Mouse (Mus musculus) macrophage (primary cell): ENCODE results near the gene Gm14326. TPM values are rescaled to one million over a fixed set of nuclear protein-coding genes. Genes with fewer than 3 reads are reported as not detected.
"Not testable (repeated sequence)": the region's sequence is repeated elsewhere in the genome, so short reads cannot be mapped to it uniquely, and the experiment has no call there.

Source experiments
- H3K27ac ChIP-seq: fragments of 350-480 bp; formaldehyde crosslinking; 2 replicates; pipeline ENCODE4 v1.9.0; 2021
- H3K36me3 ChIP-seq: fragments of 350-480 bp; formaldehyde crosslinking; 2 replicates; pipeline ENCODE4 v1.9.0; 2021; ENCODE audit errors: inconsistent target
- H3K4me3 ChIP-seq: fragments of 350-480 bp; formaldehyde crosslinking; 2 replicates; pipeline ENCODE4 v1.9.0; 2021; ENCODE audit errors: inconsistent target
- H3K79me2 ChIP-seq: fragments of 350-480 bp; formaldehyde crosslinking; 2 replicates; pipeline ENCODE4 v1.9.0; 2021; ENCODE audit errors: inconsistent target
- WGBS: methylation state at CpG from one replicate; pipeline ENCODE4 v1.1.7; 2026; ENCODE audit warnings: inconsistent platforms; ENCODE audit not compliant: missing documents; 5-methylcytosine and 5-hydroxymethylcytosine counted together
- polyA plus RNA-seq: library from polyadenylated mRNA; stranded (reverse); fragments of 250-400 nt; gene quantifications from 3 replicates; pipeline ENCODE4 v1.2.4, GENCODE M21; 2018; ENCODE audit warnings: inconsistent platforms
- total RNA-seq, 78 experiments: library from RNA; depleted of rRNA; stranded (reverse); fragments of 250-400 nt; gene quantifications; 1 replicate in 9 of 78; 2 replicates in 24 of 78; 3 replicates in 43 of 78; 4 replicates in 2 of 78; pipeline ENCODE4 v1.2.4; 2018; ENCODE audit warnings: inconsistent platforms in 56 of 78

Gene Gm14326
- 100 to 1,000 TPM in 1 of 26 experiments, 10 to 100 TPM in 25; 23.1 to 108 (median 49.8) TPM for total RNA-seq (2018; cell fraction: chromatin; rRNA removed)
- total RNA-seq (2018; cell fraction: cytosol; rRNA removed), result 10 to 100 TPM; 12.8 to 33.0 (median 20.3) TPM
- 10 to 100 TPM; 13.8 to 99.8 (median 27.2) TPM for total RNA-seq (2018; cell fraction: nucleus; rRNA removed)
- polyA plus RNA-seq, result 14.5 to 32.2 TPM (median 25.1 TPM) in 3 replicates

DNA sequence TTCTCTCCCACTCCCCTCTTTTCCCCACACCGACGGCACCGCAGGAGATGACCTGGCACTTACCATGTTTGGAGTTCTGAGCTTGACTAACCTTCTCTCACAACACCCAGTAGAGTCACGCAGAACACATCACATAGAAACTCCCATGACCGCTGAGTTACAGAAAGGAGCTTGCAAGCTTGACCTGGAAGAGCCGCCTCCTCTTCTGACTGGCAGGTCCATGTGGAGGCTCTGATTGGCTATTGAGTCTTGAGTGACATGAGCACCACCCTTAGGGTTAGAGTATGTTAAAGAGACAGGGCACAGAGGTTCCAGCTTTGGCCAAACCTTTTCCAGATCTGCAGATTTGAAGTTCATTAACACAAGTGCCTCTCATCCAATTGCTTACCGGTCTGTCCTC is at the start of gene Gm14326:
TSS of gene Gm14326 (minus strand) at position 153 of the 400 bp plus-strand sequence.
- no CpG with 5 or more reads among the region's 7 CpGs for WGBS
- not testable (repeated sequence) for H3K27ac ChIP-seq, H3K36me3 ChIP-seq, H3K79me2 ChIP-seq
- H3K4me3 ChIP-seq, result peak within 1 kb of the TSS; percentile 46

DNA sequence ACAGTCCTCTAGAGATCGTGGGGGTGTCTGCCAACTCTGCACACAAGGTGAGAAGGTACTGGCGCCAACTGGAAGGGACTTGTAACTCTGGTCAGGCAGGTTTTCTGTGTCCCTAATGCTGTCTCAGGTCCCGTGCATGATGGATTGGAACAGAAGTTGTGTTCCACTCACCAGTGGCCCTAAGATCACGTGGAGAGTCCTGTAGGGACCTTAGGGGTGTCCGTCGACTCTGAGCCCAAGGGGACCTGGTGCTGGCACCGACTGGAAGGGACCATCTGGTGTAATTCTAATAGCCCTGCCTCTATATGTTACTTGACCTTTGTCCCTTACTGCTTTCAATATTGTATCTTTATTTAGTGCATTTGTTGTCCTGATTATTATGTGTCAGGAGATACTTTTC is 17.7 kb upstream of the Gm14326 start:
- not testable (repeated sequence) for H3K4me3 ChIP-seq, H3K27ac ChIP-seq, H3K79me2 ChIP-seq, H3K36me3 ChIP-seq
- WGBS, result 100% methylated on average over 1 of the region's 7 CpGs

DNA sequence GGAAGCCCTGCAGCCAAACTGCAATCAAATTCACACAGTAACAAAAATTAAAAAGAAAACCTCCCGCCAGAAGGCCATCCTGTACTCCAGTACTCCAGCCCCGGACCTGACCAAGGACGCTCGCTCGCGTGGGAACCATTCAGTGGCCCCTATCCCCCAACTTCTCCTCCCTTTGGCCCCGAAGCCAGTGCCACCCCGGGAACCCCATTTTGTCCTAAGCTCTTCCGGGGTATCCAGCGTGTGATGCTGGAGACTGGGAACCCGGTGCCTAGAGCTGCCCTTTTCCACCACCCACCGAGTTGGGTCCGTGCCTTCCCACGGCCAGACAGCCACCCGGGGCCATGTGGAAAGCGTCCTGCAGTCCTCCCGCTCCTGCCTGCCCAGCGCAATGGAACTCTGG is 363 bp downstream of the Gm14326 start:
- no CpG with 5 or more reads among the region's 18 CpGs for WGBS
- not testable (repeated sequence) for H3K79me2 ChIP-seq, H3K36me3 ChIP-seq, H3K27ac ChIP-seq
- peak overlapping the region; percentile 46 for H3K4me3 ChIP-seq

DNA sequence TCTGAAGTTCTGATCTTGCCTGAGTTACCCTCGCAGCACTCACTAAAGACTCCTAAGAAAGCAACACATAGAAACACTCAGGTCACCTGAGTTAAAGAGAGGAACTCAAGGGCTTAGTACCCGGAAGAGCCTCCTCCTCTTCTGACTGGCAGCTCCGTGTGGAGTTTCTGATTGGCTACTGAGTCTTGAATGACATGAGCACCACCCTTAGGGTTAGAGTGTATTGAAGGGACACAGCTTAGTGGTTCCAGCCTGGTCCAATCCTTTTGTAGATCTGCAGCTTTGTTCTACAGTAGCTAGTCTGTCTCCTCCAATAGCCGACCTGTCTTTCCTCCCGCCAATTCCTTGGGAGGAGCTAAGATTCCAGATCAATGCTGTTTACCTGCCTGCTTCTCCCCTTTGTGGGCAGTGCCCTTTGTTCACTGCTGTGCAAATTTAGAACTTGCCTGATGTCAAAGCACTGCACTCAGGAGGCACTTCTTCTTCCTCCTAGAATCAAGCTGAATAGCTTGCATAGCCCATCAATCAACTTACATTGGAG is 31.5 kb downstream of the Gm14326 start, which contains the start of gene Zfp972:
TSS of gene Zfp972 (minus strand) at position 51 of the 541 bp plus-strand sequence.
- peak within 1 kb of the TSS; percentile 13; the same call in 1 of the 2 replicates for H3K4me3 ChIP-seq
- not testable (repeated sequence) for H3K27ac ChIP-seq, H3K36me3 ChIP-seq, H3K79me2 ChIP-seq
- WGBS, result 49% methylated on average over 2 of the region's 5 CpGs

DNA sequence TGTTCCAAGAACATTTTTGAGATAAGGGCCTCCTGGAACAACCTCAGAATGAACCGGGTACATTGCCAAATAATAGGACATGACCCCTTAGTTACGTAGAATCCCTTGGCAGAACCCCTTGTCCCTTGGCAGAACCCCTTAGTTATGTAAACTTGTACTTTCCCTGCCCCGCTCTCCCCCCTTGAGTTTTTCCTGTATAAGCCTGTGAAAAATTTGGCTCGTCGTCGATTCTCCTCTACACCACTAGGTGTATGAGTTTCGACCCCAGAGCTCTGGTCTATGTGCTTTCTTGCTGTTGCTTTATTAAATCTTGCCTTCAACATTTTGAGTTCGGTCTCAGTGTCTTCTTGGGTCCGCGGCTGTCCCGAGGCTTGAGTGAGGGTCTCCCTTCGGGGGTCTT is 53.8 kb downstream of the Gm14326 start:
- not testable (repeated sequence) for H3K4me3 ChIP-seq, H3K36me3 ChIP-seq, H3K79me2 ChIP-seq, H3K27ac ChIP-seq
- WGBS, result no CpG with 5 or more reads among the region's 12 CpGs

DNA sequence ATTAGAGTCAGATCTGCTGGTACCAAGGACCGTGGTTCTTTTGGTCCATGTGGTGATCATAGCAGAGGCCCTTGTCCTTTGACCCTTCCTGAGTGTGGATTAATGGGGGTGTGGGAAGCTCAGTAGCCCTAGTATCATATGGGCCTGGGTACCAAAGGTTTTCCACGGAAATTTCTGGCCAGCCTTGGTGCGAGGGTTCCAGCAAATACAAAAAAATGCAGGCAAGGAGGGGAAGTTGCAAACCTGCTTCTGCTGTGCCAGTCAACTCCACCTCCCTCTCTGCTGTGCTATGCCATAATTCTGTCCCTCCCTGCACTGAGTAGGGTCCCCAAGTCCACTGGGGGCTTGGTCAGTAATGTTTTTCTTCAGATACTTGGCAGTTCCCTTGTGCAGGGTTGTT is 58.9 kb downstream of the Gm14326 start:
- not testable (repeated sequence) for H3K79me2 ChIP-seq, H3K36me3 ChIP-seq, H3K27ac ChIP-seq, H3K4me3 ChIP-seq
- 82% methylated on average over 2 of the region's 3 CpGs for WGBS

DNA sequence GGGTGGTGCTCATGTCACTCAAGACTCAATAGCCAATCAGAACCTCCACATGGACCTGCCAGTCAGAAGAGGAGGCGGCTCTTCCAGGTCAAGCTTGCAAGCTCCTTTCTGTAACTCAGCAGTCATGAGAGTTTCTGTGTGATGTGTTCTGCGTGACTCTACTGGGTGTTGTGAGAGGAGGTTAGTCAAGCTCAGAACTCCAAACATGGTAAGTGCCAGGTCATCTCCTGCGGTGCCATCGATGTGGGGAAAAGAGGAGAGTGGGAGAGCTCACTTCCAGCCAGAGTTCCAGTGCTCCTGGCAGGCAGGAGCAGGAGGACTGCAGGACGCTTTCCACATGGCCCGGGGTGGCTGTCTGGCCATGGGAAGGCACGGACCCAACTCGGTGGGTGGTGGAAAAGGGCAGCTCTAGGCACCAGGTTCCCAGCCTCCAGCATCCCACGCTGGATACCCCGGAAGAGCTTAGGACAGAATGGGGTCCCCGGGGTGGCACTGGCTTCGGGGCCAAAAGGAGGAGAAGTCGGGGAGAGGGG is 60.0 kb downstream of the Gm14326 start, which contains the start of gene Gm14327:
TSS of gene Gm14327 (plus strand) at position 51 of the 533 bp plus-strand sequence.
- H3K79me2 ChIP-seq, H3K4me3 ChIP-seq, H3K27ac ChIP-seq, H3K36me3 ChIP-seq: not testable (repeated sequence)
- WGBS, result 18% methylated on average over 2 of the region's 13 CpGs

DNA sequence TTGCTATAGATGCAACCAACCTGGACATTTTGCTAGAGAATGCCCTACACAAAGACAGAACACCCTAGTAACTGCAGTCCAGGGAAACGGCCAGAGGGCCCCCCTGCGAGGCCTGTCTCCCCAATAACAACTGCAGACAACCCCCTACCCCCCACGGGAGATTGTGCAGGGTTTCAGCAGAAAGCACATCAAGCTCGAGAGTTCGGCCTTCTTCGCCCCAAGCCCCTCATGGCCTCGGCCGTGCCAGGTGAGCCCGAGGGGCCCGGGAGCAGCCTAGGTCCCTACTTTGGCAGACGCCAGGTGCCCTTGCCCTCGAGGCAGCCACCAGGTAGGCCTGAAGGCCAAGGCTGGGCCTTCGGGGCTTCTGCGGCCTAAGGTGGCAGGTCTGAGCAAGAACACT is 69.4 kb downstream of the Gm14326 start:
- not testable (repeated sequence) for H3K79me2 ChIP-seq, H3K36me3 ChIP-seq, H3K4me3 ChIP-seq, H3K27ac ChIP-seq
- no CpG with 5 or more reads among the region's 14 CpGs for WGBS

Other genes starting within 250 kb of the Gm14326 start
- 1.6 to 2.6 TPM (median 1.9 TPM) in 3 replicates for gene Gm14322, start 198.0 kb downstream of the Gm14326 start, polyA plus RNA-seq
- 38.8 to 56.3 TPM (median 51.5 TPM) in 3 replicates for gene Gm14325, start 117.0 kb downstream of the Gm14326 start, polyA plus RNA-seq
- 1.0 to 1.4 TPM (median 1.1 TPM) in 3 replicates for gene Gm14327, start 60.2 kb downstream of the Gm14326 start, polyA plus RNA-seq
- 0.91 to 3.0 TPM (median 2.8 TPM) in 3 replicates for gene Zfp972, start 31.7 kb downstream of the Gm14326 start, polyA plus RNA-seq
- 8.5 to 12.1 TPM (median 9.2 TPM) in 3 replicates for gene Zfp971, start 66.0 kb upstream of the Gm14326 start, polyA plus RNA-seq
- 7.2 to 13.1 TPM (median 10.9 TPM) in 3 replicates for gene Zfp931, start 121.2 kb upstream of the Gm14326 start, polyA plus RNA-seq
- gene Phactr3, start 161.7 kb upstream of the Gm14326 start, polyA plus RNA-seq, result not detected in 3 replicates